Mouse (Mus musculus) MEL (cell line): ENCODE results near the gene Sepsecs. TPM values are rescaled to one million over a fixed set of nuclear protein-coding genes. Genes with fewer than 3 reads are reported as not detected.

Experiments used
- DNase-seq: peaks from one replicate; pipeline ENCODE4 v3.0.0; 2011; ENCODE audit warnings: low read depth, low spot score
- H3K27ac ChIP-seq: 2 replicates; pipeline ENCODE4 v1.5.1; 2012; ENCODE audit warnings: low read depth, mild to moderate bottlenecking, control low read depth, low read length, moderate library complexity; ENCODE audit not compliant: control insufficient read depth
- H3K27me3 ChIP-seq, 2 experiments: fragments of 150-350 bp in 1 of 2; sonication (generic) in 1 of 2; 2 replicates each; pipeline ENCODE4 v1.6.1; 2012; ENCODE audit warnings: low read length in 2 of 2, mild to moderate bottlenecking in 2 of 2, improper control_type of control experiment in 1 of 2, moderate library complexity in 1 of 2; ENCODE audit not compliant: insufficient read depth in 2 of 2, control insufficient read depth in 1 of 2
- H3K36me3 ChIP-seq, 2 experiments: 2 replicates each; pipeline ENCODE4 v1.6.1; 2012 to 2014; ENCODE audit warnings: low read length in 2 of 2, improper control_type of control experiment in 1 of 2, inconsistent platforms in 1 of 2, mild to moderate bottlenecking in 1 of 2; ENCODE audit not compliant: insufficient read depth in 2 of 2, control insufficient read depth in 1 of 2
- H3K4me1 ChIP-seq, 2 experiments: fragments of 150-350 bp in 1 of 2; sonication (generic) in 1 of 2; 2 replicates each; pipeline ENCODE4 v1.6.1; 2012; ENCODE audit warnings: low read length in 2 of 2, improper control_type of control experiment in 1 of 2, mild to moderate bottlenecking in 1 of 2; ENCODE audit not compliant: insufficient read depth in 2 of 2, control insufficient read depth in 1 of 2
- H3K4me3 ChIP-seq, 2 experiments: fragments of 150-350 bp in 1 of 2; sonication (generic) in 1 of 2; 2 replicates each; pipeline ENCODE4 v1.5.1; 2012; ENCODE audit warnings: low read depth in 2 of 2, low read length in 2 of 2, mild to moderate bottlenecking in 2 of 2, moderate library complexity in 2 of 2, control low read depth in 1 of 2, improper control_type of control experiment in 1 of 2; ENCODE audit not compliant: control insufficient read depth in 1 of 2, insufficient read depth in 1 of 2
- H3K79me2 ChIP-seq: 2 replicates; pipeline ENCODE4 v1.6.1; 2012; ENCODE audit warnings: mild to moderate bottlenecking, low read length, moderate library complexity; ENCODE audit not compliant: control insufficient read depth, poor library complexity, insufficient read depth
- H3K9ac ChIP-seq: 2 replicates; pipeline ENCODE4 v1.6.1; 2012; ENCODE audit warnings: low read depth, mild to moderate bottlenecking, control low read depth, low read length, moderate library complexity; ENCODE audit not compliant: control insufficient read depth, poor library complexity, severe bottlenecking
- H3K9me3 ChIP-seq: fragments of 150-350 bp; sonication (generic); replicated peaks from 2 replicates; pipeline ENCODE4 v1.6.1; 2012; ENCODE audit warnings: mild to moderate bottlenecking, low read length, improper control_type of control experiment, moderate library complexity; ENCODE audit not compliant: insufficient read depth
- BHLHE40 ChIP-seq: IDR thresholded peaks from 2 replicates; pipeline ENCODE4 v1.6.1; 2012; ENCODE audit warnings: low read depth, mild to moderate bottlenecking, inconsistent platforms, low read length, improper control_type of control experiment, borderline replicate concordance
- CHD2 ChIP-seq: IDR thresholded peaks from 2 replicates; pipeline ENCODE4 v1.6.1; 2011; ENCODE audit warnings: low read length, improper control_type of control experiment
- CTCF ChIP-seq, 3 experiments: IDR thresholded peaks in 2 of 3; conservative IDR thresholded peaks in 1 of 3; 2 replicates each; pipeline ENCODE4 v1.5.1; 2011 to 2012; ENCODE audit warnings: low read length in 3 of 3, low read depth in 2 of 3, mild to moderate bottlenecking in 2 of 3, improper control_type of control experiment in 1 of 3, inconsistent platforms in 1 of 3, mixed read lengths in 1 of 3, moderate library complexity in 1 of 3; ENCODE audit not compliant: control insufficient read depth in 1 of 3, insufficient read depth in 1 of 3, poor library complexity in 1 of 3, severe bottlenecking in 1 of 3
- E2F4 ChIP-seq: IDR thresholded peaks from 2 replicates; pipeline ENCODE4 v1.6.1; 2011; ENCODE audit warnings: low read depth, low read length, improper control_type of control experiment, borderline replicate concordance
- ELF1 ChIP-seq: IDR thresholded peaks from 2 replicates; pipeline ENCODE4 v1.6.1; 2014; ENCODE audit warnings: low read depth, mild to moderate bottlenecking, inconsistent platforms, low read length, improper control_type of control experiment, moderate library complexity
- EP300 ChIP-seq, 2 experiments: IDR thresholded peaks; 2 replicates each; pipeline ENCODE4 v1.6.1; 2011; ENCODE audit warnings: improper control_type of control experiment in 2 of 2, low read length in 2 of 2, low read depth in 1 of 2, mild to moderate bottlenecking in 1 of 2
- ETS1 ChIP-seq: IDR thresholded peaks from 2 replicates; pipeline ENCODE4 v1.6.1; 2012; ENCODE audit warnings: low read depth, mild to moderate bottlenecking, inconsistent platforms, low read length, improper control_type of control experiment, moderate library complexity
- GABPA ChIP-seq: IDR thresholded peaks from 2 replicates; pipeline ENCODE4 v1.6.1; 2012; ENCODE audit warnings: low read depth, mild to moderate bottlenecking, inconsistent platforms, low read length, improper control_type of control experiment, moderate library complexity
- GATA1 ChIP-seq: IDR thresholded peaks from 2 replicates; pipeline ENCODE4 v1.6.1; 2011; ENCODE audit warnings: low read depth, low read length, improper control_type of control experiment
- JUND ChIP-seq: IDR thresholded peaks from 2 replicates; pipeline ENCODE4 v1.6.1; 2011; ENCODE audit warnings: low read depth, mild to moderate bottlenecking, improper control_type of control experiment, low read length
- MAFK ChIP-seq: IDR thresholded peaks from 2 replicates; pipeline ENCODE4 v1.6.1; 2011; ENCODE audit warnings: low read depth, mild to moderate bottlenecking, low read length, improper control_type of control experiment, borderline replicate concordance
- MAX ChIP-seq: IDR thresholded peaks from 2 replicates; pipeline ENCODE4 v1.6.1; 2011; ENCODE audit warnings: low read length, improper control_type of control experiment
- MAZ ChIP-seq: IDR thresholded peaks from 2 replicates; pipeline ENCODE4 v1.6.1; 2012; ENCODE audit warnings: low read depth, mild to moderate bottlenecking, inconsistent platforms, low read length, improper control_type of control experiment
- MXI1 ChIP-seq: IDR thresholded peaks from 2 replicates; pipeline ENCODE4 v1.6.1; 2011; ENCODE audit warnings: mild to moderate bottlenecking, low read depth, low read length, improper control_type of control experiment
- MYB ChIP-seq: IDR thresholded peaks from 2 replicates; pipeline ENCODE4 v1.6.1; 2011; ENCODE audit warnings: mild to moderate bottlenecking, low read depth, low read length, improper control_type of control experiment
- MYC ChIP-seq: IDR thresholded peaks from 2 replicates; pipeline ENCODE4 v1.6.1; 2011; ENCODE audit warnings: low read depth, mild to moderate bottlenecking, low read length, improper control_type of control experiment, moderate library complexity
- NELFE ChIP-seq: IDR thresholded peaks from 2 replicates; pipeline ENCODE4 v1.6.1; 2011; ENCODE audit warnings: low read depth, low read length, improper control_type of control experiment
- NRF1 ChIP-seq: IDR thresholded peaks from 2 replicates; pipeline ENCODE4 v1.6.1; 2014; ENCODE audit warnings: low read depth, mild to moderate bottlenecking, inconsistent platforms, low read length, improper control_type of control experiment, moderate library complexity; ENCODE audit not compliant: poor library complexity, insufficient read depth, severe bottlenecking
- POLR2A ChIP-seq, 2 experiments: IDR thresholded peaks; 2 replicates each; pipeline ENCODE4 v1.6.1; 2011 to 2012; ENCODE audit warnings: low read length in 2 of 2, mild to moderate bottlenecking in 2 of 2, control low read depth in 1 of 2, improper control_type of control experiment in 1 of 2, low read depth in 1 of 2, moderate library complexity in 1 of 2; ENCODE audit not compliant: control insufficient read depth in 1 of 2, insufficient read depth in 1 of 2, poor library complexity in 1 of 2
- POLR2AphosphoS2 ChIP-seq: IDR thresholded peaks from 2 replicates; pipeline ENCODE4 v1.6.1; 2011; ENCODE audit warnings: low read length, improper control_type of control experiment
- RCOR1 ChIP-seq: IDR thresholded peaks from 2 replicates; pipeline ENCODE4 v1.6.1; 2012; ENCODE audit warnings: low read depth, mild to moderate bottlenecking, inconsistent platforms, low read length, improper control_type of control experiment
- SIN3A ChIP-seq: IDR thresholded peaks from 2 replicates; pipeline ENCODE4 v1.6.1; 2012; ENCODE audit warnings: low read length, improper control_type of control experiment, inconsistent platforms
- SMC3 ChIP-seq: IDR thresholded peaks from 2 replicates; pipeline ENCODE4 v1.6.1; 2011; ENCODE audit warnings: low read depth, low read length, improper control_type of control experiment
- TAL1 ChIP-seq: IDR thresholded peaks from 2 replicates; pipeline ENCODE4 v1.6.1; 2012; ENCODE audit warnings: mild to moderate bottlenecking, inconsistent platforms, low read length, moderate library complexity, mixed read lengths
- TBP ChIP-seq: IDR thresholded peaks from 2 replicates; pipeline ENCODE4 v1.8.0; 2011; ENCODE audit warnings: low read depth, low read length, improper control_type of control experiment
- TCF12 ChIP-seq: IDR thresholded peaks from 2 replicates; pipeline ENCODE4 v1.6.1; 2014; ENCODE audit warnings: low read depth, mild to moderate bottlenecking, inconsistent platforms, low read length, improper control_type of control experiment, moderate library complexity
- UBTF ChIP-seq: IDR thresholded peaks from 2 replicates; pipeline ENCODE4 v1.6.1; 2012; ENCODE audit warnings: low read depth, mild to moderate bottlenecking, inconsistent platforms, low read length, improper control_type of control experiment, moderate library complexity, borderline replicate concordance; ENCODE audit not compliant: insufficient read depth
- USF1 ChIP-seq: IDR thresholded peaks from 2 replicates; pipeline ENCODE4 v1.6.1; 2014; ENCODE audit warnings: low read depth, mild to moderate bottlenecking, inconsistent platforms, low read length, improper control_type of control experiment, moderate library complexity
- USF2 ChIP-seq, 2 experiments: IDR thresholded peaks; 2 replicates each; pipeline ENCODE4 v1.6.1; 2011 to 2012; ENCODE audit warnings: improper control_type of control experiment in 2 of 2, low read length in 2 of 2, borderline replicate concordance in 1 of 2, inconsistent platforms in 1 of 2, low read depth in 1 of 2, mild to moderate bottlenecking in 1 of 2; ENCODE audit not compliant: insufficient read depth in 1 of 2
- ZC3H11A ChIP-seq: IDR thresholded peaks from 2 replicates; pipeline ENCODE4 v1.6.1; 2012; ENCODE audit warnings: low read depth, mild to moderate bottlenecking, inconsistent platforms, low read length, improper control_type of control experiment
- ZKSCAN1 ChIP-seq: IDR thresholded peaks from 2 replicates; pipeline ENCODE4 v1.6.1; 2012; ENCODE audit warnings: low read depth, mild to moderate bottlenecking, inconsistent platforms, low read length, improper control_type of control experiment, moderate library complexity
- ZMIZ1 ChIP-seq: IDR thresholded peaks from 2 replicates; pipeline ENCODE4 v1.6.1; 2012; ENCODE audit warnings: low read depth, mild to moderate bottlenecking, inconsistent platforms, low read length, improper control_type of control experiment, moderate library complexity
- ZNF384 ChIP-seq: IDR thresholded peaks from 2 replicates; pipeline ENCODE4 v1.6.1; 2012; ENCODE audit warnings: low read depth, mild to moderate bottlenecking, inconsistent platforms, low read length, improper control_type of control experiment
- polyA plus RNA-seq, 2 experiments: library from polyadenylated mRNA; stranded (reverse) in 1 of 2; unstranded in 1 of 2; fragments of >175 nt in 1 of 2; fragments of >200 nt in 1 of 2; gene quantifications; 2 replicates each; pipeline versions ENCODE4 v1.2.1 to v1.2.4; 2012; ENCODE audit warnings: low replicate concordance in 2 of 2, low read depth in 1 of 2; ENCODE audit not compliant: insufficient read length in 2 of 2, insufficient read depth in 1 of 2, missing spikeins in 1 of 2
- total RNA-seq: library from RNA; depleted of rRNA; stranded (reverse); fragments of 300-350 nt; gene quantifications from 2 replicates; pipeline ENCODE4 v1.2.3, GENCODE M21; 2012

Sepsecs gene
- total and polyA plus RNA-seq, 3 experiments = 11.8 to 12.2 TPM; not detected in 1

DNA sequence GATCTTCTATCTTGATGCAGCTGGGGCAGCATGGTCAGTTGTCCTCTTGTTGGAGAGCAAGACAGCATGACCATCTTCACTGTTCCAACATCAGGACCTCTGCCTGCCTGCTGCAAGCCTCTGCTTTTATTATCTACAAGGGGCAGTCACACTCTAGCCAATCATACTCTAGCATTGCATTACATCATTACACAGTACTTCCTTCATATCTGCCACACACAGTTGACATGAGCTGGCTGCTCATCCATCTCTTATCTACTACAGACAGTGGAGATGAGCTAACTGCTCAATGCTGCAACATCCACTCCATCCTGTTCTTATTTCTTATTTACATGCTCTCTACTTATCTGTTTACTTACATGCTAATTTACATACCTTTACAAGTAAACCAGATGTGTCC lies 43.2 kb upstream of the Sepsecs start:
- no peak overlapping the region for H3K27ac ChIP-seq
- H3K4me3 ChIP-seq = no peak overlapping the region
- peak; percentile 86 for DNase-seq

DNA sequence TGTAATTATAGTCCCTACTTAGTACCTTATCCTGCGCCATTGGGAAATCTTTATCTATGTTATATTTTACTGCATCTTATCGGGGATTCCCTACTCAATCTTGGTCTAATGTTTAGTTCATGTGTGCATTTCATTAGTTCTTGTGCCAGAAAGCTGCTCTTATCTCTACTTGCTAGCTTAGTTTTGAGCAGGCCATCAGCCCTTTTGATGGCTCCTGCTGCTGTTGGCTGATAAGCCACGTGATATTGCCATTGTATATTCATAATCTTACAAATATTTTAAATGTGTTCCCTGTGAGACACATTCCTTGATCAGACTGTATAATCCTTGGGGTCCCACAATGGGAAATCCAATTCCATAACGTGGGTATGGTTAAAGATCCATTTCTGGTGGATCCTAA lies 35.1 kb upstream of the Sepsecs start:
- Histone ChIP-seq H3K36me3 (peaks cover 0 to 2% of the 10 kb centered on the region in 2 experiments; a peak in 2 of 4 replicates), H3K27me3 (no peaks in the 10 kb centered on the region), H3K4me1 (peaks cover 0 to 2% of the 10 kb centered on the region in 2 experiments; a peak in 1 of 4 replicates), H3K9ac (no peak overlapping the region), H3K4me3 (no peak overlapping the region), H3K9me3 (no peaks in the 10 kb centered on the region), H3K27ac (no peak overlapping the region), H3K79me2 (no peaks in the 10 kb centered on the region)
- DNase-seq = no peak
- no peak for TF ChIP-seq ELF1
- 0 out of 2 replicates have a peak, but pooled peaks have one; percentile 33 for TF ChIP-seq ETS1
- no peak for TF ChIP-seq ZC3H11A
- TF ChIP-seq E2F4 = no peak
- no peak for TF ChIP-seq BHLHE40
- TF ChIP-seq CTCF (IDR thresholded peaks at IDR 0.05 in 2 of 3, conservative IDR thresholded peaks at IDR 0.05 in 1 of 3; ENCODE audit: control insufficient read depth in 1 of 3, insufficient read depth in 1 of 3, low read depth in 2 of 3, low read length in 3 of 3, poor library complexity in 1 of 3, severe bottlenecking in 1 of 3) = no peak
- no peak for TF ChIP-seq USF2 (IDR thresholded peaks at IDR 0.05; ENCODE audit: borderline replicate concordance in 1 of 2, insufficient read depth in 1 of 2, low read depth in 1 of 2, low read length in 2 of 2)
- TF ChIP-seq TBP = no peak
- no peak for TF ChIP-seq POLR2A (IDR thresholded peaks at IDR 0.05; ENCODE audit: control insufficient read depth in 1 of 2, insufficient read depth in 1 of 2, low read depth in 1 of 2, low read length in 2 of 2, poor library complexity in 1 of 2)
- TF ChIP-seq MAZ = no peak
- 0 out of 2 replicates have a peak, but pooled peaks have one; percentile 14 for TF ChIP-seq RCOR1
- TF ChIP-seq TCF12 = peak; percentile 70; the same call in 1 of the 2 replicates
- no peak for TF ChIP-seq UBTF
- TF ChIP-seq ZKSCAN1 = no peak
- no peak for TF ChIP-seq GABPA
- TF ChIP-seq EP300 (IDR thresholded peaks at IDR 0.05; ENCODE audit: low read depth in 1 of 2, low read length in 2 of 2) = peak; percentile 25 to 40; a peak in 2 of 4 replicates
- no peak for TF ChIP-seq USF1
- TF ChIP-seq SIN3A = no peak
- no peak for TF ChIP-seq MAFK
- peak; percentile 51 for TF ChIP-seq GATA1
- no peak for TF ChIP-seq MYB
- TF ChIP-seq NELFE = no peak
- no peak for TF ChIP-seq CHD2

More for the DNA sequence above, 43.2 kb upstream of the Sepsecs start:
- Histone ChIP-seq H3K79me2 (no peaks in the 10 kb centered on the region), H3K4me1 (peaks cover 7 to 13% of the 10 kb centered on the region in 2 experiments), H3K27me3 (no peaks in the 10 kb centered on the region), H3K9me3 (no peaks in the 10 kb centered on the region), H3K9ac (no peak overlapping the region), H3K36me3 (peaks cover 0 to 12% of the 10 kb centered on the region in 2 experiments; a peak in 2 of 4 replicates)
- TF ChIP-seq POLR2AphosphoS2 (no peak), NRF1 (no peak), MXI1 (peak; percentile 34; the same call in 1 of the 2 replicates), TAL1 (peak; percentile 78), ZMIZ1 (no peak), UBTF (no peak), MYC (0 out of 2 replicates have a peak, but pooled peaks have one; percentile 42), RCOR1 (peak; percentile 81), CTCF (IDR thresholded peaks at IDR 0.05 in 2 of 3, conservative IDR thresholded peaks at IDR 0.05 in 1 of 3; ENCODE audit: control insufficient read depth in 1 of 3, insufficient read depth in 1 of 3, low read depth in 2 of 3, low read length in 3 of 3, poor library complexity in 1 of 3, severe bottlenecking in 1 of 3) (no peak), JUND (no peak), ZNF384 (no peak), GATA1 (peak; percentile 95), TCF12 (peak; percentile 95), SMC3 (no peak), MYB (peak; percentile 77), USF1 (no peak), ELF1 (peak; percentile 45; the same call in 1 of the 2 replicates), MAFK (no peak), SIN3A (no peak; the same call in none of the 2 replicates), EP300 (IDR thresholded peaks at IDR 0.05; ENCODE audit: low read depth in 1 of 2, low read length in 2 of 2) (peak; percentile 93 to 97), ETS1 (peak; percentile 96), MAX (peak; percentile 57; the same call in 1 of the 2 replicates)
